Mouse (Mus musculus) T-helper 2 cell (primary cell): ENCODE results near the gene Ing5.
"Not testable (repeated sequence)": the region's sequence is repeated elsewhere in the genome, so short reads cannot be mapped to it uniquely, and the experiment has no call there.

Source experiments
- in situ Hi-C: fragments of 300-600 bp; cut with MboI, MseI; formaldehyde crosslinking; loops from one replicate; pipeline ENCODE4 v1.15.1; 2025; ENCODE audit warnings: high pct_unique_total_duplicates

Ing5 gene

GRCm38 (mm10) chr1:93810011-93810410 lies 6.2 kb downstream of the Ing5 start:
- in situ Hi-C loops = no loop called here

GRCm38 (mm10) chr1:93811495-93812039 lies 7.8 kb downstream of the Ing5 start:
- in situ Hi-C loops = no loop called here

- in situ Hi-C loops = no loop called here
Observed at GRCm38 (mm10) chr1:93817823-93818532, 14.2 kb downstream of the Ing5 start.

- in situ Hi-C loops = no loop called here
Observed at GRCm38 (mm10) chr1:93818722-93819121, 15.0 kb downstream of the Ing5 start.

GRCm38 (mm10) chr1:93823796-93824495 lies 20.2 kb downstream of the Ing5 start:
- in situ Hi-C loops = no loop called here

GRCm38 (mm10) chr1:93824609-93825008 lies 20.8 kb downstream of the Ing5 start, which contains the start of gene D2hgdh:
TSS of gene D2hgdh (plus strand) at chr1:93824909.
- in situ Hi-C loops = no loop called here

GRCm38 (mm10) chr1:93825105-93825674 lies 21.4 kb downstream of the Ing5 start:
- in situ Hi-C loops = no loop called here

- in situ Hi-C loops = no loop called here
Observed at GRCm38 (mm10) chr1:93825771-93826539, 22.2 kb downstream of the Ing5 start.

- in situ Hi-C loops = no loop called here
Observed at GRCm38 (mm10) chr1:93826540-93826835, 22.7 kb downstream of the Ing5 start.

GRCm38 (mm10) chr1:93832754-93833360 lies 29.1 kb downstream of the Ing5 start:
- in situ Hi-C loops = not testable (repeated sequence)

GRCm38 (mm10) chr1:93834671-93835150 lies 30.9 kb downstream of the Ing5 start:
- in situ Hi-C loops = no loop called here

GRCm38 (mm10) chr1:93835211-93835610 lies 31.4 kb downstream of the Ing5 start:
- in situ Hi-C loops = no loop called here

- in situ Hi-C loops = no loop called here
Observed at GRCm38 (mm10) chr1:93835876-93836531, 32.2 kb downstream of the Ing5 start.

GRCm38 (mm10) chr1:93836532-93836913 lies 32.8 kb downstream of the Ing5 start:
- in situ Hi-C loops = no loop called here

GRCm38 (mm10) chr1:93837335-93837734 lies 33.6 kb downstream of the Ing5 start:
- in situ Hi-C loops = no loop called here

GRCm38 (mm10) chr1:93838569-93838968 lies 34.8 kb downstream of the Ing5 start:
- in situ Hi-C loops = not testable (repeated sequence)

GRCm38 (mm10) chr1:93845766-93846366 lies 42.1 kb downstream of the Ing5 start:
- in situ Hi-C loops = loop anchor here (10.0 kb wide), 1 partner anchor 229 kb away; no protein-coding TSS in a partner anchor

GRCm38 (mm10) chr1:93855790-93856189 lies 52.0 kb downstream of the Ing5 start:
- in situ Hi-C loops = loop anchor here (5.0 kb wide), 1 partner anchor 67 kb away; no protein-coding TSS in a partner anchor

GRCm38 (mm10) chr1:93857370-93857769 lies 53.6 kb downstream of the Ing5 start:
- in situ Hi-C loops = loop anchor here (5.0 kb wide), 1 partner anchor 65 kb away; no protein-coding TSS in a partner anchor

GRCm38 (mm10) chr1:93857991-93858390 lies 54.2 kb downstream of the Ing5 start:
- in situ Hi-C loops = loop anchor here (5.0 kb wide), 1 partner anchor 64 kb away; no protein-coding TSS in a partner anchor
